Mouse (Mus musculus) forebrain, embryonic 16.5 days (tissue): ENCODE results near the gene Rapgef2. TPM values are rescaled to one million over a fixed set of nuclear protein-coding genes. Genes with fewer than 3 reads are reported as not detected.
"Not testable (repeated sequence)": the region's sequence is repeated elsewhere in the genome, so short reads cannot be mapped to it uniquely, and the experiment has no call there.

Source experiments
- ATAC-seq: fragments of 200-750 bp; cut with Nextera tagmentation; 2 replicates; pipeline ENCODE4 v1.8.0; 2017; ENCODE audit warnings: mild to moderate bottlenecking, moderate library complexity
- H3K27ac ChIP-seq: fragments of 300-500 bp; sonication (generic); 2 replicates; pipeline ENCODE4 v1.5.1; 2014; ENCODE audit warnings: low read length, control low read depth
- H3K27me3 ChIP-seq: fragments of 300-500 bp; sonication (generic); replicated peaks from 2 replicates; pipeline ENCODE4 v1.6.1; 2014; ENCODE audit warnings: low read length; ENCODE audit not compliant: control insufficient read depth, insufficient read depth
- H3K36me3 ChIP-seq: fragments of 300-500 bp; sonication (generic); 2 replicates; pipeline ENCODE4 v1.6.1; 2014; ENCODE audit not compliant: control insufficient read depth, insufficient read depth
- H3K4me1 ChIP-seq: fragments of 300-500 bp; sonication (generic); replicated peaks from 2 replicates; pipeline ENCODE4 v1.6.1; 2014; ENCODE audit warnings: low read length; ENCODE audit not compliant: control insufficient read depth, insufficient read depth
- H3K4me2 ChIP-seq: fragments of 300-500 bp; sonication (generic); 2 replicates; pipeline ENCODE4 v1.6.1; 2014; ENCODE audit warnings: mild to moderate bottlenecking, low read length, control low read depth
- H3K4me3 ChIP-seq: fragments of 300-500 bp; sonication (generic); replicated peaks from 2 replicates; pipeline ENCODE4 v1.5.1; 2014; ENCODE audit warnings: mild to moderate bottlenecking, low read length, control low read depth
- H3K9ac ChIP-seq: fragments of 300-500 bp; sonication (generic); replicated peaks from 2 replicates; pipeline ENCODE4 v1.6.1; 2014; ENCODE audit warnings: low read depth, low read length, control low read depth
- H3K9me3 ChIP-seq: fragments of 300-500 bp; sonication (generic); 2 replicates; pipeline ENCODE4 v1.6.1; 2016; ENCODE audit warnings: low read length; ENCODE audit not compliant: control insufficient read depth
- WGBS: fragments of 180-500 bp; shearing (Covaris S2); extraction: QIAGEN DNeasy Blood & Tissue Kit; methylation state at CpG from one replicate; pipeline ENCODE4 v1.1.7; 2014; 5-methylcytosine and 5-hydroxymethylcytosine counted together
- polyA plus RNA-seq: library from polyadenylated mRNA; unstranded; fragments of >200 nt; fragmentation: Nextera tagmentation; extraction: Ambion mirVana; gene quantifications from 2 replicates; pipeline ENCODE4 v1.2.1, GENCODE M21; 2015

Rapgef2 gene
- polyA plus RNA-seq, 1 experiment from 2014 or later, result 13.4 TPM

- 98% methylated on average over 4 of the region's 4 CpGs for WGBS
- ATAC-seq, result no peak
- H3K27me3 ChIP-seq, result no peaks in the 10 kb centered on the region
- H3K4me3 ChIP-seq, result no peak overlapping the region
- peaks cover 7% of the 10 kb centered on the region for H3K4me1 ChIP-seq
- H3K9ac ChIP-seq, result no peak overlapping the region
- H3K27ac ChIP-seq, result no peak overlapping the region
- H3K4me2 ChIP-seq, result no peak overlapping the region
- no peaks in the 10 kb centered on the region for H3K36me3 ChIP-seq
- H3K9me3 ChIP-seq, result no peaks in the 10 kb centered on the region
Observed at GRCm38 (mm10) chr3:79230718-79231117, 55.6 kb downstream of the Rapgef2 start.

- WGBS, result 76% methylated on average over 6 of the region's 6 CpGs
- no peaks in the 10 kb centered on the region for H3K27me3 ChIP-seq
- no peak for ATAC-seq
- no peaks in the 10 kb centered on the region for H3K9me3 ChIP-seq
- peaks cover 11% of the 10 kb centered on the region for H3K4me1 ChIP-seq
- H3K9ac ChIP-seq, result no peak overlapping the region
- no peak overlapping the region for H3K4me2 ChIP-seq
- no peaks in the 10 kb centered on the region for H3K36me3 ChIP-seq
- no peak overlapping the region for H3K4me3 ChIP-seq
- no peak overlapping the region for H3K27ac ChIP-seq
Observed at GRCm38 (mm10) chr3:79229546-79229945, 56.8 kb downstream of the Rapgef2 start.

GRCm38 (mm10) chr3:79228304-79228703 is 58.0 kb downstream of the Rapgef2 start:
- no peak for ATAC-seq
- Histone ChIP-seq H3K27ac (no peak overlapping the region), H3K9ac (no peak overlapping the region), H3K36me3 (no peaks in the 10 kb centered on the region), H3K4me3 (no peak overlapping the region), H3K4me1 (peaks cover 13% of the 10 kb centered on the region), H3K4me2 (no peak overlapping the region), H3K27me3 (no peaks in the 10 kb centered on the region), H3K9me3 (no peaks in the 10 kb centered on the region)

- Histone ChIP-seq H3K4me1 (peaks cover 14% of the 10 kb centered on the region), H3K9ac (no peak overlapping the region), H3K9me3 (no peaks in the 10 kb centered on the region), H3K4me3 (no peak overlapping the region), H3K27ac (no peak overlapping the region), H3K27me3 (no peaks in the 10 kb centered on the region), H3K4me2 (no peak overlapping the region), H3K36me3 (no peaks in the 10 kb centered on the region)
- ATAC-seq, result no peak
- 87% methylated on average over 17 of the region's 17 CpGs for WGBS
Observed at GRCm38 (mm10) chr3:79227356-79228088, 58.8 kb downstream of the Rapgef2 start.

- not testable (repeated sequence) for H3K36me3 ChIP-seq, H3K27me3 ChIP-seq, H3K4me2 ChIP-seq, H3K9ac ChIP-seq, H3K4me3 ChIP-seq, ATAC-seq, H3K9me3 ChIP-seq, H3K27ac ChIP-seq
- WGBS, result 85% methylated on average over 1 of the region's 1 CpGs
- peaks cover 18% of the 10 kb centered on the region for H3K4me1 ChIP-seq
Observed at GRCm38 (mm10) chr3:79226807-79227206, 59.5 kb downstream of the Rapgef2 start.

GRCm38 (mm10) chr3:79225888-79226287 is 60.4 kb downstream of the Rapgef2 start:
- peak; percentile 27; the same call in 1 of the 2 replicates for ATAC-seq
- no peak overlapping the region; the same call in 1 of the 2 replicates for H3K27ac ChIP-seq

GRCm38 (mm10) chr3:79224352-79224751 is 62.0 kb downstream of the Rapgef2 start:
- Histone ChIP-seq H3K27ac (no peak overlapping the region), H3K4me1 (peaks cover 26% of the 10 kb centered on the region), H3K4me2 (no peak overlapping the region), H3K9ac (no peak overlapping the region), H3K9me3 (no peaks in the 10 kb centered on the region), H3K4me3 (no peak overlapping the region), H3K27me3 (no peaks in the 10 kb centered on the region), H3K36me3 (no peaks in the 10 kb centered on the region)
- no peak for ATAC-seq
- 81% methylated on average over 7 of the region's 7 CpGs for WGBS

More at GRCm38 (mm10) chr3:79225888-79226287, 60.4 kb downstream of the Rapgef2 start:
- H3K4me1 ChIP-seq, result peaks cover 25% of the 10 kb centered on the region
- H3K4me3 ChIP-seq, result no peak overlapping the region
- no peaks in the 10 kb centered on the region for H3K27me3 ChIP-seq
- no peak overlapping the region for H3K9ac ChIP-seq
- 63% methylated on average over 6 of the region's 6 CpGs for WGBS
- H3K36me3 ChIP-seq, result no peaks in the 10 kb centered on the region
- H3K4me2 ChIP-seq, result no peak overlapping the region
- no peaks in the 10 kb centered on the region for H3K9me3 ChIP-seq

GRCm38 (mm10) chr3:79223281-79223680 is 63.0 kb downstream of the Rapgef2 start:
- no peak overlapping the region for H3K9ac ChIP-seq
- H3K4me1 ChIP-seq, result peaks cover 28% of the 10 kb centered on the region
- no peaks in the 10 kb centered on the region for H3K9me3 ChIP-seq
- H3K27me3 ChIP-seq, result no peaks in the 10 kb centered on the region
- ATAC-seq, result no peak
- no peak overlapping the region for H3K4me2 ChIP-seq
- WGBS, result 64% methylated on average over 8 of the region's 8 CpGs
- H3K4me3 ChIP-seq, result no peak overlapping the region
- no peak overlapping the region for H3K27ac ChIP-seq
- no peaks in the 10 kb centered on the region for H3K36me3 ChIP-seq

GRCm38 (mm10) chr3:79222192-79222960 is 63.9 kb downstream of the Rapgef2 start:
- no peaks in the 10 kb centered on the region for H3K27me3 ChIP-seq
- H3K27ac ChIP-seq, result no peak overlapping the region
- H3K4me2 ChIP-seq, result no peak overlapping the region
- no peak for ATAC-seq
- H3K9ac ChIP-seq, result no peak overlapping the region
- no peaks in the 10 kb centered on the region for H3K9me3 ChIP-seq
- no peak overlapping the region for H3K4me3 ChIP-seq
- H3K4me1 ChIP-seq, result peaks cover 27% of the 10 kb centered on the region
- WGBS, result 56% methylated on average over 13 of the region's 13 CpGs
- no peaks in the 10 kb centered on the region for H3K36me3 ChIP-seq
